Mouse (Mus musculus): Measurements from ENCODE around the gene Rasd1.
"Not testable (repeated sequence)": the region's sequence is repeated elsewhere in the genome, so short reads cannot be mapped to it uniquely, and the experiment has no call there.

Rasd1 gene

GRCm38 (mm10) chr11:59960476-59961337, 4.0 kb downstream of the Rasd1 start:
- no peak for DNase-seq (ENCODE audit: low read depth)

DNA sequence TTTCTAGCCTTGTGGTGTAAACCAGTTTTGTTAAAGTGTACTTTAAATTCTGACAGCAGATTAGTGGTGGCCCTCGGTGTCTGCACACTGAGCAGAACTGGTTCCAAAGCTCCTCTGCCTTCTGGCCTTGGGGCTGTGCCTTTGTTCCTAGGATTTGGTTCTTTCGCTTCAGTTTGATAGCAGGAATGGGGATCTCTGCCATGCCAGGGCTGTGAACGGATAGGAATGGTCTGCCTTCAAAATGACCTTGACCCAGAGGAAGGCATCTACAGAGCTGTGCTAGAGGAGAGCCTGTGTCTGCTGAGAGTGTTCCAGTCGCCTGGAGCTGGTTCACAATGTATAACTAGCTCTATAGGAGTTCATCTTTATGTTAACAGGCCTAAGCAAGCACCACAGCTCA, 5.3 kb downstream of the Rasd1 start:
- DNase-seq (ENCODE audit: low read depth), result no peak

DNA sequence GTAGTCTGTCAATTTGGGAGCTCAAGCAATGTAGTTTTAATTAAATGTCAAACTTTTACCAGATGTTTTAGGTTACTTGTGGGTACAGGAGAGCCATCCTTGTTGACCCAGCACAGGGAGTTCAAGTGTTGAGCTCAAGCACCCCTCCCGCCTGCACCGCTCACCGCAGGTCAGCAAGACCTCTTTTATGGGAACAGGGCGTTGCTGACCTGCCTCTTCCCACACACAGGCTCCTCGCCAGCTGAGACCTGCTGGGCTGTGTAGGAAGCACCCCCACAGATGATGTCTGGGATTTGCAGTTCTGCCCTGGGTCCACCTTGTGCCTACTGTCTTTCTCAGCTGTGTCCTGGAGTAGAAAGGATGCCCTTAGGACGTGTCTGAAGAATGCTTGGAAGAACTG, 8.0 kb downstream of the Rasd1 start:
- DNase-seq (ENCODE audit: low read depth), result no peak

DNA sequence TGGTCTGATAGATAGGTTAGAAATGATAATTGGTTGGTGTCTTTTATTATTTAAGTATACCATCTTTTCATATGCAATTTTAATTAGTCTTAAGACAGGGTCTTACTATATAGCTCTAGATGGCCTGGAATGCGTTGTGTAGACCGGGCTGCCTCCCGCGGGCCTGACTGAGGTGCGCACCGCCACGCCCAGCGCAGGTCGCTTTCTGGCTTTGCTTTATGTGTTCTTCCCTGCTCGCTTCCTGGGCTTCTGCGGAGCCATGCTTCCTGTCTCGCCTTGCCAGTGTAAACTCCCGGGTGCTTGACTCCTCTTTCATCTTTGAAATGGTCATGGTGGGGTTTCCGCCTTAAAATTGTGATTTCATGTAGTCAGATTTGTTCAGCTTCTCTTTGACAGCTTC, 11.9 kb downstream of the Rasd1 start:
- no peak for DNase-seq (ENCODE audit: low read depth)

GRCm38 (mm10) chr11:59948401-59948767, 16.4 kb downstream of the Rasd1 start:
- no peak for DNase-seq (ENCODE audit: low read depth)

DNA sequence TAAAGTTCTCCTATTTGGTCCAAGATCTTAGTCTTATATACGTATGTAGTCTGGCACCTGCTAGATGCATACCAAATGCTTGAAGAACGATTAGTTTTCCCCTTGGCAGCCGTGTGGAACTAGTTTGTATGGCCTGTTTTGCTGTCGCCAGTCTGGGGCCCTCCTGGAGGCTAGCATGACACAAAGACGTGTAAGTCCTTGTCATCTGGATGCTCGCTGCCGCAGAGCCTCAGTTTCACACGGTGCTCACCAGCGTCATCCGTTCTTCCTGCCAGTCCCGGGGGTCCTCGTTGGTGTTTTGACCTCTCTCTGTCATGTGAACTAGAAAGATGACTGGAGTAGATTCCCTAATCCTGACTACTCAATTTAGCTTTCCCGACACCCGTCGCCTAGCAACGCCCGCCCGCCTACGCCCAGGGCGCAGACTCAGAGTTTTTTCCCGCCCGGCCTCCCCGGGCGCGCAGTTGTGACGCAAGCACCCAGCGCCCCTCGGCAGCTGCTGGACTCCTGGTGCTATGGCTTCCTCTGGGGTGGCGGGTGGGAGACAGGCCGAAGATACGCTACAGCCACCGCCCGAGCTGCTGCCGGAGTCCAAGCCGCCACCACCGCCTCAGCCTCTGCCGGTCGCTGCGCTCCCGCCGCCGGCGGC, 16.9 kb downstream of the Rasd1 start, which contains the start of gene Med9:
Gene Med9 (plus strand): TSS at position 455 of the 649 bp plus-strand sequence.
- DNase-seq (ENCODE audit: low read depth), result peak; percentile 89

- DNase-seq (ENCODE audit: low read depth), result not testable (repeated sequence)
Observed at GRCm38 (mm10) chr11:59944855-59945254, 19.9 kb downstream of the Rasd1 start.

GRCm38 (mm10) chr11:59941391-59941790, 23.4 kb downstream of the Rasd1 start:
- no peak for DNase-seq (ENCODE audit: low read depth)

- no peak for DNase-seq (ENCODE audit: low read depth)
Observed at GRCm38 (mm10) chr11:59940645-59941044, 24.1 kb downstream of the Rasd1 start.

DNA sequence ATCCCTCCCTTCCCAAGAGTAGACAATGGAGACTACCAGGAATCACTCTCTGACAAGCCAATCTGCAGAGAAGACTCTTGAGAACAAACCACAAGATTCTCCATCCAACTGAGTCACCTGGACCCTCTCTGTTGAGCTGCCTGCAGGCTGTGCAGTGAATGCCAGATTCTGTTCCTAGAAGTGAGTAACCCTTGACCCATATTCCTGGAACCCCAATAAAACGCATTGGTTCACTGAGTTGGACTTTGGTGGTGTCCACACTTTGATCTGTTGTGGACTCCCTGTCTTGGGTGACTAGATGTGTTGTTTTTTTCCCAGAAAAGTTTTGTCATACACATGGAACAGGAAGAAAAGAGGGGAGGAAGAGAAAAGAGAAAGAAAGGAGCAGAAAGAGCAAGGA, 24.9 kb downstream of the Rasd1 start:
- no peak for DNase-seq (ENCODE audit: low read depth)

GRCm38 (mm10) chr11:59937615-59938014, 27.1 kb downstream of the Rasd1 start:
- DNase-seq (ENCODE audit: low read depth), result no peak

GRCm38 (mm10) chr11:59937023-59937422, 27.7 kb downstream of the Rasd1 start:
- DNase-seq (ENCODE audit: low read depth), result no peak

- no peak for DNase-seq (ENCODE audit: low read depth)
Observed at GRCm38 (mm10) chr11:59933943-59934342, 30.8 kb downstream of the Rasd1 start.

DNA sequence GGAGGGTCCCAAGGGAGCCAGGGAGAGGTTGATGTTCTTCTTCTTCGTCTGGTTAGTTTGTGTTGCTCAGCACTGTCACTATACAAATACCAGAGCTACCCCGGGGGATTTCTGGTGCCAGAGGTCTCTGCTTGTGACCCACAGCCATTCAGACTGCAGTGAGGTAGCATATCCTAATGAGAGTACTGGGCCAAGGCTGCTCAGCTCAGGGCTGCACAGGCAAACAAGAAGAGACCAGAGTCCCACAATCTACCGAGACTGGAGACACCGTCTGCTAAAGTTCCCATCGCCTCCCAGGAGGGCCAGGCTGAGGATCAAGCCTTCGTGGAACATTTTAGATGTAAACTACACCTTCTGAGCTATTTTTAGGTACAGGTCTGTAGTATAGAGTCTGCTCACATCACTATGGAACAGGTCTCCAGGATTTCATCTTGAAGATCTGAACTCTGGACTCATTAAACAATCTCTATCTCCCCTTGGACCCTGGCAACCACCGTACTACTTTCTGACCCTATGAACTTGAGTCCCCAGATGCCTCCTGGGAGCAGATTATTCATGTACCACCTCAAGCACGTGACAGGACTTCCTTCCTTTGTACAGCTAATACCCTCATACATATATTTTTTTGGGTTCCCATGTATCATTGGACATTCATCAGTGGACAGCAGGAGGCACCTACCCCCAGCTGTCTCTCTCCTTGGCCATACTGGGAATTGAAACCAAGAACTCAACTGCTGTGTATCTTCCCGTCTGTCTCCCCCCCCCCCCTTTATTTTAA, 32.0 kb downstream of the Rasd1 start:
- DNase-seq (ENCODE audit: low read depth), result no peak

GRCm38 (mm10) chr11:59930031-59930430, 34.7 kb downstream of the Rasd1 start:
- no peak for DNase-seq (ENCODE audit: low read depth)

DNA sequence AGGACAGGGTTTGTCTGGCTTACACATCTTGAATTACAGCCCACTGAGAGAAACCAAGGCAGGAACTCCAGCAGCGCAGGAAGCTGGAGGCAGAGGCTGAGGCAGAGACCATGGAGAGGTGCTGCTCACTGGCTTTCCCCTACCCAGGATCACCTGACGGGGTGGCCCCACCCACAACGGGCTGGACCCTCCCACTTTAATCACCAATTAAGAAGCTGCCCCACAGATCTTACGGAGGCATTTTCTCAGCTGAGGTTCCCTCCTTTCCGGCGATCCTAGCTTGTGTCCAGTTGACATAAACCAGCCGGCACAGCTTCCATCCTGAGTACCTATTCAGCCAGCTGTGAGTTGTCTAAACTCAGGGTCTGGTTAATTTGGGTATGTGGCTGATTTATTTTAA, 43.5 kb downstream of the Rasd1 start:
- DNase-seq (ENCODE audit: low read depth), result peak; percentile 72

GRCm38 (mm10) chr11:59920331-59920730, 44.4 kb downstream of the Rasd1 start:
- no peak for DNase-seq (ENCODE audit: low read depth)

- no peak for DNase-seq (ENCODE audit: low read depth)
Observed at GRCm38 (mm10) chr11:59919401-59919800, 45.3 kb downstream of the Rasd1 start.

- no peak for DNase-seq (ENCODE audit: low read depth)
Observed at GRCm38 (mm10) chr11:59918014-59918413, 46.7 kb downstream of the Rasd1 start.

- no peak for DNase-seq (ENCODE audit: low read depth)
Observed at GRCm38 (mm10) chr11:59913702-59914101, 51.0 kb downstream of the Rasd1 start.
